Mouse (Mus musculus) erythroblast, adult 5-6 weeks (primary cell): ENCODE measurements around the gene Rdh16. TPM values are rescaled to one million over a fixed set of nuclear protein-coding genes. Genes with fewer than 3 reads are reported as not detected.
"Not testable (repeated sequence)": the region's sequence is repeated elsewhere in the genome, so short reads cannot be mapped to it uniquely, and the experiment has no call there.

ENCODE experiments used
- ATAC-seq: replicated peaks from 2 replicates; pipeline ENCODE4 v1.8.0; 2016; ENCODE audit warnings: moderate number of reproducible peaks, mild to moderate bottlenecking, moderate TSS enrichment, inconsistent platforms; ENCODE audit not compliant: poor library complexity, low FRiP score, severe bottlenecking
- total RNA-seq, 2 experiments: library from RNA; stranded (forward) in 1 of 2; stranded (reverse) in 1 of 2; fragments of 150-400 nt in 1 of 2; fragments of 200-764, 138-1000 nt in 1 of 2; gene quantifications; 2 replicates each; pipeline versions ENCODE4 v1.2.3 to v1.2.4; 2015 to 2017; ENCODE audit warnings: low replicate concordance in 2 of 2

Rdh16 gene
- total RNA-seq (2015; ENCODE audit: low replicate concordance) (not detected in 2 replicates), total RNA-seq (2017; ENCODE audit: low replicate concordance) (not detected in 2 replicates)

DNA sequence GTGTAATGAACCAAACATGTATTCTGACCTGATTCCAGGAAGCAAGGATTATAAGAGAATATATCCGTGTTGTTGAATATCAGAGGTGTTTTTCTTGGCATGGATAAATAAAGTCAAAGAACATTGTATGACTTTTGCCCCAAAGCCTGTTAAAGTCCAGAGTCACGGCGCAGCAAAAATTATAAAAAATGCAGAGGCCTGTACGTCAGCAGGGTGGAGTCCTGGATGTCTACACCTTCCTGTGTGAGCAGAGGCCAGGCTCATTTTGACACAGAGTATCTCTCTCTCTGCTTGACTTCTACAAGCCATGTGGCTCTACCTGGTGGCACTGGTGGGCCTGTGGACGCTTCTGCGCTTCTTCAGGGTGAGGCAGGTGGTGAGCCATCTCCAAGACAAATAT lies at the start of gene Rdh16:
TSS of gene Rdh16 (plus strand) at position 262 of the 400 bp plus-strand sequence.
- ATAC-seq = no peak

DNA sequence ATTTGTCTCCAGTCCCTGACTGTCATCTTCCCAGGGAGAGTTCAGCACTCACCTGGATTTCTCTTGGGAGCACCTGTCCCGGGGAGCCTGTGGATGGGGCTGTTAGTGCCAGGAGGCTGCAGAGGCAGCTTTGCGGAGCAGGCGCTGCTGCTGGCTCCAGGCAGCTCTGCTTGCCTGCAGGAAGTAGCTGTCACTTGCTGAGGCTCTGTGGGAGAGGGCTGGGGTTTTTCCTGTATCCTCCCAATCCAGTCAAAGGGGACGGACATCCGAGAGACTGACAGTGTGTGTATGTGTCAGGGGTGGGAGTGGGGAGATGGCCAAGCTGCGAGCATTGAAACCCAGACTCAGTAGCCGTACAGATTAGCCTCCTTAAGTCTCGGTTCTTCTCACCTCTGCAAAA lies 49.4 kb upstream of the Rdh16 start, which contains the start of gene Gpr182:
TSS of gene Gpr182 (minus strand) at position 185 of the 400 bp plus-strand sequence.
- ATAC-seq = no peak

DNA sequence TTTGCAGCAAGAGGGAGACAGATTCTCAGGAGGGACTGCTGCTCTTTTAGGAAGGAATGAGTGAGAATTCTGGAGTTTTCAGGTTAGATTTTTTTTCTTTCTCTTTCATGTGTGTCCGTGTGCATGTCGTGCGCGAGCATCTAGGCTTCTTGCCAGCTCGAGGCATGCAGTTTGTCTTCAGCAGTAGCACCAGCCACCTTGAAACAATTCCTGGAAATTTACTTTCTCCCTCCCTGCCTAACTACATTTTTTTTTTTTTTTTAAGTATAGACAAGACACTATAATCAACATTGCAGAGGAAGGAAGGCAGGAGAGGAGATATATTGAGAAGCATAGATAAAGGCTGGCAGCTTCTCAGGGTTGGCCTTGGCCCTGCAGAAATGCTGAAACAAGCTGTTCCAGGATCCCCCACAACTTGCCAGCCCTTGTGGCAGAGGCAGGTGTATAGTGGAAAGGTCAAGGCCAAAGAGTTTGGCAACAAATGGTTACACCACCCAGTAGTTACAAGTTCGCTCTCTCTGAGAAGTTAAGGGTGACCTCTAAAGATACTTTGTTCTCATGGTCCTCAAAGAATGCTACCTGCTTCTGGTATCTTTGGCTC lies 46.3 kb upstream of the Rdh16 start:
- ATAC-seq = no peak

DNA sequence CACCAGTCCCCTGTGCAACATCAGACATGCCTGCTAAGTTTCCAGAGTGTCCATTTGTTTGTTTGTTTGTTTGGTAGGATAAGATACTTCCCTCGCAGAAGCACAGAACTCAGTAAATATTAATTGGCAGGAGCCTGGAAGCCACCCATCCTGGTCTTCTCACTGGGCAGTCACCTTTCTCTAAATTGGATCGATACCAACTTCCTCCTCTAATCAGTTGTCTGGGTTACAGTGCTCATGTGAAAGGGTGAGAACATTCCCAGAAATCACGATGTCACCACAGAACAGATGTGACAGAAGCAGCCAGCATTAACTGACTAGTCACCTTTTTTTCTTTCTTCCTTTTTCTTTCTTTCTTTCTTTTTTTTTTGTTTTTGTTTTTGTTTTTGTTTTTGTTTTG lies 45.7 kb upstream of the Rdh16 start:
- ATAC-seq = no peak

DNA sequence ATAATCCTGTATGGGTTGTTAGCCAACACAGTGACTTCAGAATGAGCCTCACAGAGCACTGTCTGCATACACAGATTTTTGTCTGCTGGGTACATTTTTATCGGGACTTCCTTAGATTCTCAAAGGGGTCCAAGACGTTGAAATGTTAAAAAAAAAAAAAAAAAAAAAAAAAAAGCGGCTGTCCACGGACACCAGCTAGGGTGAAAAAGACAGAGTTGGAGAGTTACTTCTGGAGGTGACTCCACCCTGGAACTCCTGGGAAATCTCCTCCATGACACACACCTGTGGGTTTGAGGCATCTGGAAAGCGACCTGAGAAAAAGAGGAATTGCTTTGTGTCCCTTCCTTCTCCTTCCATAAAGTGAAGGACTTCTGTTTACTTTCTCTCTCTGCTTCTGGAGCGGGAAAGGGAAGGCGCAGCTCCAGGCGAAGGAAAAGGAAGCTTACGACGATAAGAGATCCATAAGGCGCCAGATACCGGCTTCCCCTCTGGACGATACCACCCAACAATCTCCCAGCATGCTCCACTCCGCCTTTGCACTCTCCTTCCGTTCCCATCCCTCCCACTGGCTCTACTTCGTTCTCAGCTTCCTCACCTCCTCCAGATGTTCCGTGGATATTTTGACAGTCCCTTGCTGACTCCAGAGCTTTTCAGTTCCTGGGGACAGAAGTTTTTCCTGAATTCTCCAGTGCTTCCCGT lies 45.0 kb upstream of the Rdh16 start:
- no peak for ATAC-seq

DNA sequence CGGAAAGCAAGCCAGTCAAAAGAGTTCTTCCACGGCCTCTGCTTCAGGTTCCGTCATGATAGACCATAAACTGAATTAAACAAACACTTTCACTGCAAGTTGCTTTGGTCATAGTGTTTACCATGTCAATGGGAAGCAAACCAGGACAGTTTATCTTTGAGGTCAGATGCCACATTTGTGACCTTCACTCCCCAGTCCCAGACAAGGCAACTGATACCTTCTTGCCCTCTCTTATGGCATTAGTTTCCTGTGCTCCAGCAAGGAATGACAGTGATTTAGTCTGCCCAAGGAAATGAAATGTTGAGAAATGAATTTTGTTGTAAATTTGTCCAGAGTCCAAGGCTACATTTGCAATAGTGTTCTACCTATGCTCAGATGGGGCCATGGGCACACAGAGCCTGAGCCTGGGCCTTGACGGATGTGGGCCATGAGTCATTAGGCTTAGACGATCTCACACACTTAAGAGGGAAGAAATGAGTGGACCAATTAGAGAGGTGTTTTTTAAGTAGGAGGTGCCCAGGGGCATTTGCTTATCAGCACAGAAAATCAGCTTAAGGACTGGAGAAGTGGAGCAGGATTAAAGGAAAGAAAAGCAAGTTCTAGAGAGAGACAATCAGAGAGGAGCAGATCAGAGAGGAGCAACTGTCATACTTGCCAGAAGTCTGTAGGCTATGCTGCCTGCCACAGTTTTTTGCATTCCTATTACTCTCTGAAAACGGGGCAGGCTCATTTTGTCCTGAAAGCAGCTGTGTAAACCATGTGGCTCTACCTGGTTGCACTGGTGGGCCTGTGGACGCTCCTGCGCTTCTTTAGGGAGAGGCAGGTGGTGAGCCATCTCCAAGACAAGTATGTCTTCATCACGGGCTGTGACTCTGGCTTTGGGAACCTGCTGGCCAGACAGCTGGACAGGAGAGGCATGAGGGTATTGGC lies 41.5 kb upstream of the Rdh16 start, which contains the start of the genes Rdh1 and Rdh16f1:
TSS of gene Rdh1 (plus strand) at position 541 of the 930 bp plus-strand sequence.
TSS of gene Rdh16f1 (plus strand) at position 607 of the 930 bp plus-strand sequence.
- ATAC-seq = no peak

DNA sequence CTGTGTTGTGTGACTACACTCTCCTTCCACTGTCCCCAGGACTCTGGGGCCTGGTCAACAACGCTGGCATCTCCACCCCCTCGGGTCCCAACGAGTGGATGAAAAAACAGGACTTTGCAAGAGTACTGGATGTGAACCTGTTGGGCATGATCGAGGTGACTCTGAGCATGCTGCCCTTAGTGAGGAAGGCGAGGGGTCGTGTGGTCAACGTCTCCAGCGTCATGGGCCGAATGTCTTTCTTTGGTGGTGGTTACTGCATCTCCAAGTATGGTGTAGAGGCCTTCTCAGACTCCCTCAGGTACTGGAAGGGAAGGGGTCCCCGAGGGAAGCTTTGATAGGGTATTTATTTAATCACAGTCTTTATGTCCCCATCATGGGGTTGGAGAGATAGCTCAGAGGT lies 38.0 kb upstream of the Rdh16 start:
- not testable (repeated sequence) for ATAC-seq

DNA sequence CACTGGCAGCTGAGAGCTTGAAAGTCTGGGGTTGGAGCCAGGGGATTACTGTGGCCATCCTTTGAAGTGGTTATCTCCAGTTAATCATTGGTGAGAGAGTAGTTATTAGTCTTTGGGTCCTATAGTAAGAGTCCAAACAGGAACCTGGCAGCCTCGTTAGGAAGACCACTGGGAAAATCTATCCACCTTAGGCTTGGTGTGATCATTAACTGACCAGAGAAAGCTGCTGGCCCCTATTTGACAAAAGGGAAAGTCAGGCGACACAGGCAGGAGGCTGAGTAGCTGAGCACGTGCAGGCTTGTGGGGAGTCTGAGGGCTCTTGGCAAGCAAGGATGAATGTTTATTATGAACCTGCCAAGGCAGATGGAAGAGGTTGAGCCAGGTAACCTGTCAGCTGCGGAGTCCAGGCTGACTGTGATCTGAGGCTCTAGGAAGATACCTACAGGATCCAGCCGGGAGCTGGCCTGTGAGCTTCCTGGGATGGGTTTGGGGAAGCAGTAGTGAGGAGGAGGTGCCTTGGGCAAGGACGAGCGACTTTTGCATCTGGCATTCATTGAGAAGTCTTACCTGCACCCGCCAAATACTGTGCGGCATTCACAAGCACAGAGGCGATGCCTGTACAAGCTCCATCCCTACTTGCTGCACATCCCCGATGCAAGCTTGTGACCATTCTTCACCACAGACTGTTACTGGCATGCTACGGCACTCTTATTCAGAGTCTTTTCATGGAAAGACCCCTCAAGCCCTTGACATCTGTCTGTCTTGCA lies 36.9 kb upstream of the Rdh16 start:
- ATAC-seq = no peak

DNA sequence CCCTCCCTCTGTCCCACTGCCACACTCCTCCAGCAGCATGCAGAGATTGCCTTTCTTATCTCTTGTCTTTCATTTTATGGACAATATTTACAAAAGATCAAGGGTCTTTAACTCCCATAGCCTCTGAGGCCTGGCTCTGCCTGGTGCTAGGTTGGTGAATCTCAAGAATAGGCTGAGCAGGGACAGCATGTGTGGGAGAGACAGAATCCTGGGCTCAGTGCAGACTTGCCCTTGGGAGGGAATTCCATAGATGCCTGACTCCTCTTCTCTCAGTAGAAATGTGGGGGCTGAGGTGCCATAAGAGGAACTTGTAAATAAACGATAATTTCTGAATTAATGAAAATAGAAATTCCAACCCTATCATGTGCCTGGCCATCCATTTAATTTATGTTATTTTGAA lies 34.4 kb upstream of the Rdh16 start:
- no peak for ATAC-seq

DNA sequence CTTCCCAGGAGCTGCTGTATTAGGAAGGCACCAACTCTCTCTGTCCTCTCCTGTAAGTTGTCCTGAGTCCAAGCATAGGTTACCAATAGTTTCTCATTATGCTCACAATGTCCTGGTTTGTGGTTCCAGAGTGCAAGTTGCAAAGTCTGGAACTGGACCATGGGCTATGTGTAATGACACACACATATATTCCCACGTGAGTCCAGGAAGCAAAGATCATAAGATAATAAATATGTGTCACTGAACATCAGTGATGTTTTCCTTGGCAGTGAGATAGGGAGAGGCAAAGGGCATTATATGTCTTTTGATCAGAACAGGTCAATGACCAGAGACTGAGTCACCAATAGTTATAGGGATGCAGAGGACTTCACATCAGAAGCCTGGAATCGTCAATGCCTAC lies 24.9 kb upstream of the Rdh16 start, which contains the start of gene Rdh9:
TSS of gene Rdh9 (plus strand) at position 376 of the 400 bp plus-strand sequence.
- no peak for ATAC-seq

DNA sequence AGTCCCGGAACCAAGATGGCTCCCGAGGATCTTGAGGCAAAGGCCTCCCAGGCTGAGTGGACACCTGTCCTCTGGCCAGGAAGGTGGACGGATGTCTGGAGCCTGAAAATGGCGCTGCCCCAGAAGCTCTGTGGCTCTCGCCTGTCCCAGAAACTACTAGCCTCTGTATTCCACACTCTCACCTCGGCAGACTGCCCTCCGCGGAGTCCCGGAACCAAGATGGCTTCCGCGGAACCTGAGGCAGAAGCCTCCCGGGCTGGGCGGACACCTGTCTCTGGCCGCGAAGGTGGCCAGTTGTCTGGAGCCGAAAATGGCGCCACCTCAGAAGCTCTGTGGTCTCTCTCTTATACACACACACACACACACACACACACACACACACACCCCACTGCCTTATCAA lies 18.6 kb upstream of the Rdh16 start:
- not testable (repeated sequence) for ATAC-seq

DNA sequence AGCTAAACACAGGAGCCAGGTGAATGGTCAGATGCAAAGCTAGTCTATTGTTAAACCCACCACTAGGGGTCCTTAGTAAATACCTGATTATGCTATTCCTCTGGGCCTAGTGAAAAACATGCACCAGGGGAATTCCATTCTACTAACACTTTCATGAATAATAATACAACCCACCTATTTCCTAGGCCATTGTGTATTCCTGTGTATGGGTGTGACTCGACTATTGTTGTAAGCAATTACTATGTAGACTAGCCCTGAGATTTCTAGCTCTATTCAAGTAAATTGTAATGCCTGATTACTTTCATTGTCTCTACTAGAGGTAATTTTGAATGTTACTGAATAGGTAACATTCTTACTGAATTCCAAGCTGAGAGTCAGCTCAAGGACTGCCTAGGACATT lies 15.5 kb upstream of the Rdh16 start:
- not testable (repeated sequence) for ATAC-seq

DNA sequence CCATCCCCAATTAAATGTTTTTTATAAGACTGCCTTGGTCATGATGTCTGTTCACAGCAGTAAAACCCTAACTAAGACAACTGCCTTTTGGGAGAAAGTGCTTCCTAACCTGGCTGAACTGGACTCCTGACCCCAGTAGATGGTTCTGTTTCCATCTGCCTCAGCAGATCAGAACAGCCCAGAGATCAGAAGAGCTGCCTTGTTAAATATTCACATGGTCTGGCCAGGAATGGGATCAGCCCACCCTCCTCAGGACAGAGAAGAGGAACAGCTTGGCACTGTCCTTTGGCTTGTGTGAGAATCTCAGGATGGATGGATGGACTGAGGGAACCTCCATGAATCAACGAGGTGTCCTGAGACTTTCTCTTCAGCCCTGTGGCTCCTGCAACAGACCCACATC lies 1.7 kb upstream of the Rdh16 start:
- no peak for ATAC-seq

DNA sequence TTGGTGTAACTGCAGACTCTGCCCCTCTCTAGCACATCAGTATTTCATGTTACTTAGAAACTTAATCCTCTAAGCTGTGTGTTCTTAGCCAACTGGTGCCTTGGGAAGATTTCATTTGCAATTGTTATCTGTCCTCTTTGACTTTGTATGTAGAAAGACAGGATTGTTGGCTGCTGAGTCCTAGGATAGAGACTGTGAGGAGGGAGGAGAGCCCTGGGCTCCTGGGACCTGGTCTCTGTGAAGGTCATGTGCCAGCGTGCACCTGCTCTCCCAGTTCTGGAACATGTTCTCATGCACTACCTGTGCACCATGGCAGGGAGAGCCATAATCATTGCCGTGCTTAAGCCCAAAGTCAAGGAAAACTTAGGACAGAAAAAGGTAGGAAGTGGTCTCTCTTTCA lies 660 bp downstream of the Rdh16 start:
- no peak for ATAC-seq

DNA sequence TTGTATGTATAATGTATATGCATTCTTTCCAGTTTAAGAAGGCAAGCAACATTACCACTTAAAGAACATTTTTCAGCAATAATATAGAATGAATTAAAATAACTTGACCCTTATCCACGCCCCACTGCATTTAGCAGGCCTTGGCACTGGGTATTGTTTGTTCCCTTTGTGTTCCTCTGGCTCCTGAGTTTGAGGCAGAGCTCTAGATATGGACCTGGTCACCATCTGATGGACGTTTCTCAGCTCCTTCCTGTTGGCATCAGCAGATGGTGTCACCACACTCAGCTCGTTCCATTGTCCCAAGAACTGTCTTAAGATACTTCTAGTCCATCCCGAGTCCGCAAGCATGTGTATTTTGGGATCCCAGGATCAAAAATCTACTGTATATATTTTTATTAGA lies 1.3 kb downstream of the Rdh16 start:
- ATAC-seq = no peak

DNA sequence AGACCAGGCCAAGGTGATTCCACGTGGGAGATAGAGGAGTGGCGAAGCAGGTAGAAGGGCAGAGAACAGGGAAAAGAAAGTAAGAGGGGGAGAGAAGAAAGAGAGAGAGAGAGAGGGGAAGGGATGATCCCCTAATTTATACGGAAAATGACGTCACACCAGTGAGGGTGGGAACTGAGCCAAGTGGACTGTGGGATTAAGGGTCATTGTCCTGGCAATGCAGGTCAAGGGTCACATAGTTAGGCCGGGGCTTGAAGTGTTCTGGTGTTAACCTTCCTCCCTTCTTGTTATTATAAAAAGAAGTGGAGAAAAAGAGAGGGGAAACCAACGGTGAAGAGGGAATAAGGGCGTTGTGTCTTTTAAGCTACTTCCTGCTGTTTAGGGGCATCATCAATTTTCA lies 3.5 kb downstream of the Rdh16 start:
- no peak for ATAC-seq

DNA sequence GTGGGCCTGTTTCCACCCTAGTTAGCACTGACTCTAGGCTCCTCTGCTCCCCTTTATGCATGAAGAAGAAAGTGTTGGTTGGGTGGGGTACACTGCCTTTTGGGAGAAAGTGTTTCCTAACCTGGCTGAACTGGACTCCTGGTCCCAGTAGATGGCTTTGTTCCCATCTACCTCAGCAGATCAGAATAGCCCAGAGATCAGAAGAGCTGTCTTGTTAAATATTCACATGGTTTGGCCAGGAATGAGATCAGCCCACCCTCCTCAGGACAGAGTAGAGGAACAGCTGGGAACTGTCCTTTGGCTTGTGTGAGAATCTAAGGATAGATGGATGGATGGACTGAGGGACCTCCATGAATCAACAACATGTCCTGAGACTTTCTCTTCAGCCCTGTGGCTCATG lies 14.9 kb downstream of the Rdh16 start:
- no peak for ATAC-seq

DNA sequence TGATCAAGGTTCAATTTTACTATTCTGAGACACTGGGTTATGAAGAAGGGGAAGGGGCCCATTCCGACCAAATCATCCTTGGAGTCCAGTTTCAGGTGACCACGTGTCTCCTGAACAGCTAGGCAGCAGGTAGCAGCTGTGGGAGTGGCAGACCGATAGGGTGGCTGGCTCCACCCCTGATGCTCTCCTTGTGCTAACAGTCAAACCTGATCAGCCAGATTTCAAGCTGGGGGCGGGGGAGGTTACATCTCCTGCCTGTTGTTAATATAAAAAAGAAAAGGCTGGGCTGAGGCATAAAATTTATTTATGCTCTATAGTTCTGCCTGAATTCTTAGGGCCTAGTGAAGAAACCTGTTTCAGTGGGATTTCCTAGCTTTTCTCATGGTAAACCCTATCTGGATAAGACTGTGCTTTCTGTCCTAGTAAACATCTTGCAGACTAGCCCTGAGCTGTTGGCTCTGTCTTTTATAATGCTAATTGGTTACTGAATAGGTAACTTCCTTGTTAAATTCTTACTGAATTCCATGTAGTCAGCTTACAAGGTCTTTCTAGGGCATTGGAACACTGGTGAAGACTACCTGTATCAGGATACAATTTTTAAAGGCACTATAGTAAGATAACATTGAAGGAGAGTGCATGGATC lies 16.4 kb downstream of the Rdh16 start:
- not testable (repeated sequence) for ATAC-seq

DNA sequence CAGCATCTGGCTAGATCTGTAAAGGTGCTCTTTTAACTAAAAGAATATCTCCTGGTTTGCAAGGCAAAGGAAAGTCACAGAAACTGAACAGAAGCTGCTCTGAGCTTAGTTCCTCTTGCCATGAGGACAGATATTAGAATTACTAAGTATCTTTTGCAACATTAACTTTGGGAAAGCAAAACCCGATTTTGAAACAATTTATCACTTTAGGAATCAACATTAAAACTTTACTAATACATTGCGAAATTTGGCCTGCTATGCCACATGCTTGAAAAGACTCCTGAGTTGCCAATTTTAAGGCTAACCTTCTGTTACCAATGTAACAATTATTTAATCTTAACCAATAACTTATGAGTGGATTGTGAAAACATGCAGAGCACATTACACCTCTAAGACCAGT lies 20.9 kb downstream of the Rdh16 start:
- not testable (repeated sequence) for ATAC-seq
